Mouse (Mus musculus) cerebellum, adult 18-20 months (tissue): ENCODE results near the gene Agap1.
"Not testable (repeated sequence)": the region's sequence is repeated elsewhere in the genome, so short reads cannot be mapped to it uniquely, and the experiment has no call there.

ENCODE experiments used
- DNase-seq, 2 experiments: peaks; one replicate each; pipeline ENCODE4 v3.0.0; 2021

Gene Agap1

GRCm38 (mm10) chr1:89461881-89462280 is 7.3 kb downstream of the Agap1 start:
- DNase-seq = no peak

- no peak for DNase-seq
Measured at GRCm38 (mm10) chr1:89463138-89463537, 8.5 kb downstream of the Agap1 start.

- DNase-seq = peak; percentile 46 to 53
Measured at GRCm38 (mm10) chr1:89465417-89466002, 10.9 kb downstream of the Agap1 start.

- peak in 1 of 2 experiments; percentile 45 for DNase-seq
Measured at GRCm38 (mm10) chr1:89467321-89468069, 12.9 kb downstream of the Agap1 start.

- no peak for DNase-seq
Measured at GRCm38 (mm10) chr1:89468141-89468540, 13.5 kb downstream of the Agap1 start.

- no peak for DNase-seq
Measured at GRCm38 (mm10) chr1:89471430-89471829, 16.8 kb downstream of the Agap1 start.

GRCm38 (mm10) chr1:89471891-89472290 is 17.3 kb downstream of the Agap1 start:
- DNase-seq = peak in 1 of 2 experiments; percentile 41

- peak in 1 of 2 experiments; percentile 45 for DNase-seq
Measured at GRCm38 (mm10) chr1:89473946-89474345, 19.3 kb downstream of the Agap1 start.

- DNase-seq = no peak
Measured at GRCm38 (mm10) chr1:89474853-89475252, 20.2 kb downstream of the Agap1 start.

- DNase-seq = no peak
Measured at GRCm38 (mm10) chr1:89477033-89477432, 22.4 kb downstream of the Agap1 start.

GRCm38 (mm10) chr1:89478571-89479460 is 24.2 kb downstream of the Agap1 start:
- DNase-seq = no peak

GRCm38 (mm10) chr1:89481154-89481553 is 26.5 kb downstream of the Agap1 start:
- no peak for DNase-seq

- DNase-seq = no peak
Measured at GRCm38 (mm10) chr1:89482812-89483211, 28.2 kb downstream of the Agap1 start.

GRCm38 (mm10) chr1:89486891-89487290 is 32.3 kb downstream of the Agap1 start:
- DNase-seq = no peak

- DNase-seq = peak in 1 of 2 experiments; percentile 36
Measured at GRCm38 (mm10) chr1:89489111-89489971, 34.7 kb downstream of the Agap1 start.

- DNase-seq = no peak
Measured at GRCm38 (mm10) chr1:89493177-89493576, 38.6 kb downstream of the Agap1 start.

- no peak for DNase-seq
Measured at GRCm38 (mm10) chr1:89494816-89495215, 40.2 kb downstream of the Agap1 start.

GRCm38 (mm10) chr1:89496204-89496603 is 41.6 kb downstream of the Agap1 start:
- no peak for DNase-seq

GRCm38 (mm10) chr1:89500925-89501324 is 46.3 kb downstream of the Agap1 start:
- DNase-seq = peak; percentile 73 to 84

- DNase-seq = no peak
Measured at GRCm38 (mm10) chr1:89501346-89501745, 46.7 kb downstream of the Agap1 start.

GRCm38 (mm10) chr1:89501891-89502290 is 47.3 kb downstream of the Agap1 start:
- not testable (repeated sequence) for DNase-seq

GRCm38 (mm10) chr1:89509196-89509595 is 54.6 kb downstream of the Agap1 start:
- DNase-seq = no peak
